Mouse (Mus musculus) retina, postnatal 1 day (tissue): Measurements from ENCODE around the gene Actn4.
A peak's percentile ranks its signal among the peaks of the same experiment; 100 is the strongest.

Experiments
- DNase-seq: peaks from one replicate; pipeline ENCODE4 v3.0.0-alpha.2; 2012

Gene Actn4

DNA sequence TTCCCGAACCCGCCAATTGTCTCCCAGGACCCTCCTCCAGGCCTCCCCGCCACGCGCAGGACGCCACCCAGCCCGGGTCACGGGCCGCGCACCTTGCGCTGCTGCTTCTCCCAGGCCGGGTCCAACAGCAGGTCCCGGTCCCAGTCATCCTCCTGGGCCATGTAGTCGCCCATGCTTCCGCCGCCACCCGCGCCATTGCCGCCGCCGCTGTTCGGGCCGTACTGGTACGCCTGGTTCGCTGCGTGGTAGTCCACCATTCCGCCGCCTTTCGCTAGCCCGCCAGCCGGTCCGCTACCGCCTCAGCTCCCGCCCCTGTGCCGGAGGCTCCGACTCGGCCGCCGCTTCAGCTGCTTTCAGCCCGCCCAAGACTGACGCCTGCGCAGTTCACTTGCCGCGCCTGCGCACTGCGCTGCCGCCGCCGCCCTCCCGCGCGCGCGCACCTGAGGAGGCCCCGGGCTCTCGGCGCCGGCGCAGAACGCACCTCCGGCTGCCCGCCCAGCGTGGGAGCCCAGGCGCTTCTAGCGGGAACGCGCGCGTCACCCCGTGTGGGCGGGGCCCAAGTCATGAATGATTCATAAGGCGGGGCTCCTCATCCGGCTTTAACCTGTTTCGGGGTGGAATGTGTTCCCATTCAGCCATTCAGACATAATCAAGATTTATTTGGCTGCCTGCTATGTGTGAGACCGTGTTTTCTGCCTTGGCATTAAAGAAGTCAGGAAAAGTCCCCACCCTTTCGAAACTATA is at the start of gene Actn4:
Gene Actn4 (minus strand): TSS at position 414 of the 744 bp plus-strand sequence.
- DNase-seq, result peak; percentile 99

GRCm38 (mm10) chr7:29008714-29009113 is 46.6 kb upstream of the Actn4 start:
- DNase-seq, result no peak

DNA sequence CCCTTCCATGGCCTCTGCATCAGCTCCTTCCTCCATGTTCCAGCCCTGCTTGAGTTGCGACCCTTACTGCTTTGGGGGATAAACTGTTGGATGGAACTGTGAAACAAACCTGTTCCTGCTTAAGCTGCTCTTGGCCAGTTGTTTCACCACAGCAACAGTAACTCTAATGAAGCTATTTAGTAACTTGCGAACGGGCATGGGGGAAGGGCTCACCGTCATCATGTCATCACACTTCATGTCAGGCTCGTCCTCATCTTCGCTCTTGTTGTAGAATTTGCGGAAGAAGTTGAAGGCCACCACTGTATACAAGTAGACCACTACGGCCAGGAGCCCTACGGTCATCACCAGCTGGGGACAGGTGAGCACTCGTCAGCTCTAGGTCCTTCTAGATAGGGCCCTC is 46.0 kb upstream of the Actn4 start:
- DNase-seq, result no peak

GRCm38 (mm10) chr7:29007224-29008101 is 45.3 kb upstream of the Actn4 start:
- no peak for DNase-seq

- DNase-seq, result peak; percentile 81
Observed at GRCm38 (mm10) chr7:29000651-29001605, 38.8 kb upstream of the Actn4 start.

- no peak for DNase-seq
Observed at GRCm38 (mm10) chr7:28993402-28993801, 31.3 kb upstream of the Actn4 start.

DNA sequence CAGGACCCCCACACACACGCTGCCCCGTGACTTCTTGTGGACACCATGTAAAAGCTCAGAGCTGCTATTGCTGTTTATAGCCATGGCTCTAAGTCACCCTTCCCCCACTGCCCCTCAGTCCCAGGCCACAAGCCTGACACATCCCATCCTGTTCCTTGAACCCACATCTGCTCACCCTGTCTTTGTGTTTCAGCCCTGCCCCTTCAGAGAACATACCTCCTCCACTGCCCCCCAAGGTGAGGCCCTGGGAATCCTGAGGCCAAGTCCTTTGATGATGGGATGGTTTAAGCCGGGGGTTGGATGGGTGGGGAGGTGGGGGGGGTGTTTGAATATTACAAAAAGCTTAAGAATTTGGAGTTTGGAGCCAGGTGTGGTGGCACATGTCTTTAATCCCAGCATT is 30.9 kb upstream of the Actn4 start:
- DNase-seq, result no peak

DNA sequence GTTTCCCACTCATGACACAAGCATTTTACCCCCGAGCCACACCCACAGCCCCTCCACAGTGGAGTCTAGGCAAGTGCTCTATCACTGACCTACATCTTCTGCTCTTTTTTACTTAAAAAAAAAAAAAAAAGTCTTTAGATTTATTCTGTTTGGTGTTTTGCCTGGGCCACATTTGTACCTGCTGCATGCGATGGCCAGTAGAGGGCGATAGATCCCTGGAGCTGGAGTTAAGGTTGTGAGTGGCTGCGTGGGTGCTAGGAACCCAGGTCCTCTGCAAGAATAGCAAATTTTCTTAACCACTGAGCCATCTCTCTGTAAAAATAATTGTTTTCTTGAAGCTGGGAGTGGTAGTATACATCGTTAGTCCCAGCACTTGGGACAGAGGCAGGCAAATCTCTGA is 29.5 kb upstream of the Actn4 start:
- DNase-seq, result no peak

DNA sequence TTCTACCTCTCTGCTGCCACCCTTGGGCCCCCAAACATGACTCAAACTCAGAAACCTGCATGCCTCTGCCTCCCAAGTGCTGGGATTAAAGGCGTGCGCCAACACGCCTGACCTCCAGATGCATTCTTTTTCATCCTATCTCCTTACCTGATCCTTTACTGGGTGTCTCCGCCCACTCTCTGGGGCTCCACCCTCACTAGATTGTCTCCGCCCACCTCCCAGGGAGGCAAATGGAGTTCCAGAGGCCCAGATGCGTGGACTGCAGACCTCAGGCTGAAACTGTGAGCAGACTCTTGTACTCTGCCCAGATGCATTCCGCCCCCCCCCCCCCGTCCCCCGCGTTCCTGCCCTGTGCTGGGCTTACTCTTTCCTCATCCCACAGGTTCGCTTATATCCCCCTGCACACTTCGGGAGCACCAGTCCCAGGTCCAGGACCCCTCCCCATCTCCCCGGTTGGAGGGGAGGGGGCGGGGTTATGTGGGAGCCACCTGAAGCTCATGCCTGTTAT is 28.7 kb upstream of the Actn4 start:
- DNase-seq, result no peak

- no peak for DNase-seq
Observed at GRCm38 (mm10) chr7:28985207-28985606, 23.1 kb upstream of the Actn4 start.

DNA sequence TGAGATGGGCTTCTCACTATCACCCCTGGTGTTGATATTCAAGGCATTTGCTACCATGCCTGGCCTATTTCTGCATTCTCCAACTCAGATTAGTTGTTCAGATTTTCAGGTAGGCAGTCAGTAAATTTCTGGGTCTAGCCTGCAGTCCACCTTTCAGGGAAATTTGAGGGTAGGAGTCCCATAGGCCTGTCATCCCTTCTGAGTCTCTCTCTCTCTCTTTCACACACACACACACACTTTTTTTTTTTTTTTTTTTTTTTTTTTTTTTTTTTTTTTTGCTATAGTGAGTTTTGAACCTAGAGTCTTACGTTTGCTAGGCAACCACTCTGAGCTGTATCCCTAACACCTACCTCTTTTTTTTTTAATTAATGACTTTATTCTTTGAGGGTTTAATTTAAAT is 22.3 kb upstream of the Actn4 start:
- no peak for DNase-seq

- DNase-seq, result no peak
Observed at GRCm38 (mm10) chr7:28983849-28984248, 21.7 kb upstream of the Actn4 start.

- no peak for DNase-seq
Observed at GRCm38 (mm10) chr7:28983141-28983564, 21.0 kb upstream of the Actn4 start.

- no peak for DNase-seq
Observed at GRCm38 (mm10) chr7:28982274-28983013, 20.3 kb upstream of the Actn4 start.

- DNase-seq, result peak; percentile 100
Observed at GRCm38 (mm10) chr7:28981651-28982273, 19.6 kb upstream of the Actn4 start, which contains the start of the genes Eif3k and Map4k1. TSS of gene Eif3k (minus strand) at chr7:28981864. TSS of gene Map4k1 (plus strand) at chr7:28982050.

GRCm38 (mm10) chr7:28977556-28977955 is 15.4 kb upstream of the Actn4 start:
- no peak for DNase-seq

- no peak for DNase-seq
Observed at GRCm38 (mm10) chr7:28973025-28973424, 10.9 kb upstream of the Actn4 start.

DNA sequence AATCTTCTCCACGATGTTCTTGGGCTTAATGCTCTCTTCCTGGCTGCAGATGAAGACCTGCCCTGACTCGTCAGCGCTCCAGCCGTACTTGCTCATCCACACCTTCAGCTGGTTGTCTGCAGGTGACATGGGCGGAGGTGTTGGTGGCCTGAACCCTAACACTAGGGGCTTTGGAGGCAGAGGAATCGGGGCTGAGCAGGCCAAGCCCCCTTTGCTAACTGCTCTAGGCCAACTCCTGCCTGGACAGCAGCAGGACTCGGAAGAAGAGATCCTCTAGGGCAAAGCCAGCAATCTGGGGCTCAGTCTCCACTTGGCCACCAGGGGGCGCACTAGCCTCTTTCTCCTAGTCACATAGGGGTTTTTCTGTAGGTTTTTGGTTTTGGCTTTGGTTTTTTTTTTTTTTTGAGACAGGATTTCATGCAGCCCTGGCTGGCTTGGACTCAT is 10.4 kb upstream of the Actn4 start:
- DNase-seq, result peak; percentile 79

- no peak for DNase-seq
Observed at GRCm38 (mm10) chr7:28971770-28972269, 9.7 kb upstream of the Actn4 start.

- DNase-seq, result no peak
Observed at GRCm38 (mm10) chr7:28971029-28971428, 8.9 kb upstream of the Actn4 start.
